Mouse (Mus musculus) thymus, postnatal 25 days (tissue): ENCODE results near the gene Hectd4.

Experiments
- DNase-seq: peaks from one replicate; pipeline ENCODE4 v3.0.0; 2022

Hectd4 gene

GRCm38 (mm10) chr5:121239846-121240245 is 19.8 kb downstream of the Hectd4 start:
- DNase-seq: no peak

DNA sequence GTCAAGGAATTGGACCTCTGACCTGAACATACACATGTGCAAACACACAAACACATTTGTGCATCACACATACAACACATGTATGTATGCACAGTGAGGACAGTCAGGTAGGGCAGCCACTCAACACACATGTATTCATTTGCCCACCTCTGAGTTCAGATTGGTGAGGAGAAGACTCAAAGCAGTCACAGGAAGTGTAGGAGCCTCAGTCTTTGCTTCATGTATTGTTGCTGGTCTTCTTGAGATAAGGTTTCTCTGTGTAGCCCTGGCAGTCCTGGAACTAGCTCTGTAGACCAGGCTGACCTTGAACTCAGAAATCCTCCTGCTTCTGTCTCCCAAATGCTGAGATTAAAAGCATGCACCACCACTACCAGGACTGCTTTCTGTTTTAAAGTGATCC is 21.2 kb downstream of the Hectd4 start:
- no peak for DNase-seq

DNA sequence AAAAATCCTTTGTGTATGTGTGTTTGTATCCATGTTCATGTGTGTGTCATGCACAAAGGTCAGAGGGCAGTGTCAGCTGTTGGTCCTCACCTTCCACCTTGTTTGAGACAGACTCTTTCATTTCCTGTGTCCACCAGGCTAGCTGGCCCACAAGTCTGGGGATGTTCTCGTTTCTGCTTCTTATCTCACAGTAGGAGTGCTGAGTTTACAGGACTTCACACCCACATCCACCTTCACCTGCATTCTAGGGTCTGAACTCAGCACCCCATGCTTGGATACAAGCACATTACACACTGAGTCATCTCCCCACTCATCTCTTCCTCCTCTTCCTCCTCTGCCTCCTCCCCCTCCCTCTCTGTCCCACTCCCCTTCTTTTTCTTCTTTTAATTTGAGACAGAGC is 22.2 kb downstream of the Hectd4 start:
- no peak for DNase-seq

DNA sequence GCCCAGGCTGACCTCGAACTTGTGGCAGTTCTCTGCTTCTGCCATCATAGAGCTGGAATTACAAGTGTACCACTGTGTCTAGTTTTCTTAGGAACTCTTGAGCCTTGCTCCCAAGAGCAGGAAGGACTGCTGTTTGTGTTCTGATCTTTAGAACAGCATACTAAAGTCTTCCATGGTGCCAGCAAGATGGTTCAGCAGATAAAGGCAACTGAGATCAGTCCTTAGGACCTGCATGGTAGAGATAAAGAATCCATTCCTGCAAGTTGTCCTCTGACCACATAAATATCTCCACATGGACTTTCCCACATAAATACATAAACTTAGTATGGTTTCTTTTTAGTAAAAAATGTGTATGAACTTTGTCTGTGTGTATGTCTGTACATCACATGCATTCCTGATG is 22.7 kb downstream of the Hectd4 start:
- no peak for DNase-seq

DNA sequence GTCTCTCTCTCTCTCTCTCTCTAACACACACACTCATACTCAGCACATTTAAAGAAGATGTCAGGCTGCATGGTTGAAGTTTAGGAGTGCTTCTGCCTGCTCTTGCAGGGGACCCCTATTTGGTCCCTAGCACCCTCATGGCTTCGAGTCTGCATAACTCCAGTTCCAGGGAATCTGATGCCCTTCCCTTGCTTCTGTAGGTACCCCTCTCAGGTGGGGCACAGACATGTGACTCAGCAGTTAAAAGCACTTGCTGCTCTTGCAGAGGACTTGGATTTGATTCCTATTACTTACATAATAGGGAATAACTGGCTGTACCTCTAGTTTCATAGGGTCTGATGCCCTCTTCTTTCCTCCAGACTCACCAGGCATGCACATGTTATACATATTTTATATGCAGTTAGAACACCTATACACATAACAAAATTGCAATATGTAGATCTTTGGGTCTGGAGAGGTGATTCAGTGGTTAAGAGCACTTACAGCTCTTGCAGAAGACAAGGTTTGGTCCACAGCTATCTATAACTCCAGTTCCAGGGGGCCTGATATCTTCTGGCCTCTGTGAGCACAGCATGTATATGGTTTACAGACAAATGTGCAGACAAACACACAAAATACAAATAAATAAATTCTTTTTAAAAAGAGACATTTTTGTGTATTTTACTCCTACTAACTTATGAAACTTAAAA is 23.8 kb downstream of the Hectd4 start:
- DNase-seq: no peak

- no peak for DNase-seq
Measured at GRCm38 (mm10) chr5:121244365-121244731, 24.3 kb downstream of the Hectd4 start.

DNA sequence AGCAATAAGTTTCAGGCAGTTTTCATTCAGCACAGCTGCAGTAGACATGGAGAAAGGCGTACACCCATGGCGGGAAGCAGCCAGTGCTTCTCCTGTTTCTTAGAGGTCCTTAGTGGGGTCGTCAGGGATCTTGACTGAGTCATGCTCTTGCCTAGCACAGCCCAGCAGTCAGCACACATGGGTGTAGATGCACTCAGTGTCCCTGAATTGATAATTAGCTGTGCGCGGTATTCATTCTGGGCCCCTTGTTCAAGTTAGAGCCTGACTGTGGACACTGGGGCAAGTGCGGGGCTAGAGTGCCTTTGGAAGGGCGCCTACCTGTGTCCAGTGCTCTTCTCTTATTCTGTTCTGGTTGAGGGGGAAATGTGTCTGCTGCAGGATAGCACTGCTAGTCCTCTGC is 25.2 kb downstream of the Hectd4 start:
- no peak for DNase-seq

- no peak for DNase-seq
Measured at GRCm38 (mm10) chr5:121248766-121249394, 28.9 kb downstream of the Hectd4 start.

- DNase-seq: no peak
Measured at GRCm38 (mm10) chr5:121249693-121250092, 29.7 kb downstream of the Hectd4 start.

DNA sequence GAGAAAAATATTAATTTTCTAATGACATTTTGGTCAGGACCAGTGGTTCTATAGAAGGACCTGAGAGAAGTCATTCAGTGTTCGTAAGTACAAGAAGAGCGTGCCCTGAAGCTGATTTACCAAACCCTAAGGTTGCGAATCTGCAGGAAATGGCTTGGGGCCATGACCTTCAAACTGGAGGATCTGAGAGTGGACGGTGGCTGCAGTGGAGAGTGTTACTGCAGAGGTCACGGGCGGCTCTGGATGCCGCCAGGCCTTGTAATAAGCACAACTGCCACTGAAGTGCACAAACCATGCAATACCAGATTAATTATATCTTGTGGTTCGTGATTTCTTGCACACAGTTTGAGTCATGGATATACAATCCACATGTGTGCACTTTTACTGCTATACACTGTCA is 31.8 kb downstream of the Hectd4 start:
- no peak for DNase-seq

DNA sequence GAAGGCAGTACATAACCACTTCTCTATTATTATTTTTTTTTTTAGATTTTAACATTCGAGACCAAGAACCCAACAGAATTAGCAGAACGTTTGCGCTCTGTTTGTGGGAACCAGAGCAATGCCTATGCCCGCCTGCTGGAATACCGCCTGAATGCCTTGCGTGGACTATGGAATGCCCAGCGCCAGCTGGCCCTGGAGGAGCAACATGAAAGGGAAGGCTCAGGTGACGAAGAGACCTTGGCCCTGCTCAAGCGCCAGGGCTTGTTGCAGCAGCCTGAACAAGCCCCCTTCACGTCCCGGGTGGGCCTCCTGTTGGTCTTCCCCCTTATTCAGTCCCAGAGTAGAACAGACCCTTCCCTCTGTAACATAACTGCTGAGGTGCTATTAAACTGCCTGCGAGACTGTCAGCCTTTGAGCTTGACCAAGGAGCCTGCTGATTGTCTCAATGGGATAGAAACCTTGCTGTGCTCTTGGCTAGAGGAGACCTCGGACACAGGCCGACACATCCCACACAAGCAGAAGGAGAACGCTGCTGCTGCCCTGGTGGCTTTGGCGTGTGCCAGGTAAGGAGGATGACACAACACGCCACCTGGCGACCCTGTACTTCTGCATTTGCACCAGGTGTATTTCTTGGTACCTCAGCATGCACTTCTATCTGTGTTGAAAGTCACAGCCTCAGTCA is 33.9 kb downstream of the Hectd4 start:
- DNase-seq: no peak

DNA sequence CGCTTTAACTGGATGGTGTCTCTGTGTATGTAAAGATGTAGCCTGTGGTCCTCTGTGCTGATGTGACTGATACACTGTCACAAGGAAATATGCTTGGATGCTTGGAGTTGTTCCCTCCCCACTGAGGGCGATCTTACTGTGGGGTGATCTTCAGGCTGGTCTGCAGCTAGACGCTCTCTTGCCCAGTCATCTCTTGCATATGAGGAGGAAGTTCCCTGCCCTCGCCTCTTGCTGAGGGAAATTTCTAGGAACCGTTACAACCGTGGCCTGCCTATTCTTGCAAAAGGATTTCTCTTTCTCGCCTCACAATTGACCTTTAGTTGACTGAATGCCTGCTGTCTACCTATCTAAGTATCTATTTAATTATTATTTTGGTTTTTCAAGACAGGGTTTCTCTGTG is 35.0 kb downstream of the Hectd4 start:
- no peak for DNase-seq

DNA sequence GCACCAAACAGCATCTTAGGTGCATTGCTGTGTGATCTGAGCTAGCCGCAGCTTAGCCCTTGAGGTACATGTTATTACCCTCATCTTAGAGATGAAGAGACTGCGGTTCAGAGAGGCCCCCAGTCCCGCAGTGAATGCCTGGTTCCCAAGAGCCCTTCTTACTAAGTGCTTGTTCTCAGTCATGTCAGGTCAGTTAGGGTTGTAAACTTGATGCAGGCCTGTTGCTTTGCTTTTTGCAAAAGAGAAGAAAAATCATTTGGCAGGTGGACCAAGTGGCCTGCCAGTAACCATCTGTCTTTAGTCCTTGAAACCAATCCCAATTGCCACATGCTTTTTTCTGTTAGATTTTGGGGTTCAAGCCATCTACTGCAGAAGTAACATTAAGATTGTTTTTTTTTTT is 41.8 kb downstream of the Hectd4 start:
- DNase-seq: no peak

- no peak for DNase-seq
Measured at GRCm38 (mm10) chr5:121262415-121262814, 42.4 kb downstream of the Hectd4 start.

DNA sequence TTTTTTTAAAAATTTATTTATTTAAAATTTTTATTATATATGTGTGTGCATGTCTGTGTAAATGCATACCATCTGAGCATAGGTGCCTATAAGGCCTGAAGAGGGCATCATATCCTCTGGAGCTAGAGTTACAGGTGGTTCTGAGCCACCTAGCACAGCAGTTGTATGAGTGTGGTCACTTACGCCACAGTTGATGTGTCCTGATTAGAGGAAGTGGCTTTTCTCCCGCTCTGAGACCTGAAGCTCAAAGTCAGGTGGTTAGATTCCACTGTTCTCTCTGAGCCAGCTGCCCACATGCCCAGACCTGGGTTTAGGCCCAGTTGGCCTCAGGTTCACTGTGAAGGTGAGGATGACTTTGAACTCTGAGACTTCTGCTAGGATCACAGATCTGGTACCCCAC is 44.6 kb downstream of the Hectd4 start:
- no peak for DNase-seq

DNA sequence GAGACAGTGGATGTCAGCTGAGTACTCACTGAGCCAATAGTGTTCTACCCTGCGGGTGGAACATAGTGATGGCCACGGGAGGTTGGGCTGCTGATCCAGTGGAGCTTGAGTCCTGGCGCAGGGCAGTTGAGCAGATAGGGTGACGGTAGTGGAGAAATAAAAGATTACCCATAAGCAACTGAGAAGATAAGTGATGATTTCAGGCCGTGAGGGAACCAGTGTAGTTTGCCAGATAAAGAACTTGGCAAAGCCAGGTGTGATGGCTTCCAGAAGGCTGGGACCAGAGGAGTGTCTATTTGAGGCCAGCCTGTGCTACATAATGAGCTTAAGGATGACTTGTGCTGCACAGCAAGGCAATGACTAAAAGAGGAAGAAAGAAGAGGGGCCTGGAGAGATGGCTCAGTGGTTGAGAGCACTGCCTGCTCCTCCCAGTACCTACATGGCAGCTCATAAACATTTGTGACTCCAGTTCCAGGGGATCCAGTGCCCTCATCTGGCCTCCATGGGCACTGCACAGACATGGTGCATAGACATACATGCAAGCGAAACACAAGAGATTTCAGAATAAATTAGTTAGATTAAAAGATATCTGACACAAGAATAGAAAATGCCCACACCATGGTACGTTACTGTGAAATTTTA is 46.8 kb downstream of the Hectd4 start:
- peak; percentile 53 for DNase-seq

GRCm38 (mm10) chr5:121271046-121271445 is 51.0 kb downstream of the Hectd4 start:
- no peak for DNase-seq

- no peak for DNase-seq
Measured at GRCm38 (mm10) chr5:121276808-121277207, 56.8 kb downstream of the Hectd4 start.

DNA sequence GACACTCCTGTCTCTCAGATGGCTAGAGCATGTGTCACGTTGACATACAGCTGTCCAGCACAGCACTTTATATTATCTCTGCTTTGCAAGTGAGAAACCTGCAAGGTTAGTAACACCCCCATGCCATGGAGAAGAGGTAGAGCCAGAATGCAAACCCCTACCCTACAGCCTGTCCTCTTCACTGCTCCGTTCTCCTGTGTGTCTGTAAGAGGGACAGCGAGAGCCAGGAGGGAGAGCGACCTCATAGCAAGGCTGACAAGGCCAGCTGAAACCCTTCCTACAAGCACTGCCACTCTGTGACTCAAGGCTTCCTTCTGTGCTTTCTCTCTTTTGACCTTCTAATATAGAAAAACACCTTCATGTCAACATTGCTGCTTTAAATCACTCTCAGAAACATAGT is 60.4 kb downstream of the Hectd4 start:
- no peak for DNase-seq

DNA sequence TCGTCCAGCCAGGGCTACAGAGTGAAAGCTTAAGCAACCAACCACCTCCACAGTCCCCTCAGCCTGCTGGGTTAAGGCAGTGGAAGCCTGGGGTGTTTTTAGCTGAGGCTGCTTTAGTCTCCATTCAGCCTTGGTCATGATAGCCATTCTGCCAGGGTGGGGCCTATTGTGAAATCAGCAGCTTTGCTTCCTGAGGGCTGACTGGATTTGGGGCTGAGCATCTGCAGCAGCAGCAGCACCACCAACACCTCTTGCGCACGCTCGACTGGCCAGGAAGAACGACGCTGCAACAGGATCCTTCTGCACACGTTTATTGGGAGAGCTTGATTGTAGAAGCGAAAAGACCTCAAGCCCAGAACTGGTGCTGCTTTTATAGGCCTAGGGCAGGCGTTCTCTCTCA is 63.0 kb downstream of the Hectd4 start:
- no peak for DNase-seq

DNA sequence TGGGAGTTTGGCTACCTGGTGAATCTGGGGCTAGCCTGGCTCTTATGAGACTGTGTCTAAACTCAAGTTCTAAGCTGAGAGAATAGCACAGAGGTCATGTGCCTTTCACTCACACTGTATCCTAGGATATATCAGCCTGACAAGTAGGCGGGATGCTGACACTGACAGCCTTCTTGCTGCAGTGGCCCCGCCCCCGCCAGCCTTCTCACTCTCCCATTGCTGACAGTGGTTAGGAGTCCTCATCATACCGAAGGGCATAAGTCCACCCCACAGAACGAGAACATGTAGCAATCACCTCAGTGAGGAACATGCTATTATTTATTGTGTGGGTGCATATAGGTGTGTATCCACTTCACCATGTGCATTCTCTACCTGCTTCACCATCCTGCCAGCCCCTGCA is 64.8 kb downstream of the Hectd4 start:
- no peak for DNase-seq

DNA sequence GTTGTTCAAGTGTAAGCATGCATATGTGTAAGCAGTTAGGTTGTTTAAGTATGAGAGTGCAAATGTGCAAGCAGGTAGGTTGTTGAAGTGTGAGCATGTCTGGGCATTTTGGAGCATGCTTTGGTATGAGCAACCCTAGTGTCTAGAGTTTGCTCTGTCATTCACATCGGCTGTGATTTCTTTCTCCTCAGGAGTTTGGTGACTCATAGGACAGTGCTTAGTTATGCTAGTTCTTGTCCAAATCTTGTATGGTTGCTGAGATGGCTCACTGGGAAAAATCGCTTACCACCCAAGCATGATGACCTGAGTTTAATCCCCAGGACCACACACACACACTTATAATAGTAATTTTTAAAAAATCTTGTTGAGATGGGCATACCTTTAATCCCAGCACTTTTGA is 67.2 kb downstream of the Hectd4 start:
- no peak for DNase-seq

- no peak for DNase-seq
Measured at GRCm38 (mm10) chr5:121290289-121290688, 70.3 kb downstream of the Hectd4 start.
